Mouse (Mus musculus) embryonic facial prominence, embryonic 13.5 days (tissue): Measurements from ENCODE around the gene Sdf4. TPM values are rescaled to one million over a fixed set of nuclear protein-coding genes. Genes with fewer than 3 reads are reported as not detected.
A peak's percentile ranks its signal among the peaks of the same experiment; 100 is the strongest.

Experiments used
- ATAC-seq: fragments of 200-750 bp; cut with Nextera tagmentation; 2 replicates; pipeline ENCODE4 v1.8.0; 2017; ENCODE audit warnings: low read depth; ENCODE audit not compliant: insufficient number of reproducible peaks, insufficient read depth, low FRiP score, low TSS enrichment
- H3K27ac ChIP-seq: fragments of 300-500 bp; sonication (generic); 2 replicates; pipeline ENCODE4 v1.5.1; 2015; ENCODE audit warnings: moderate library complexity, mild to moderate bottlenecking, inconsistent platforms
- H3K27me3 ChIP-seq: fragments of 300-500 bp; sonication (generic); 2 replicates; pipeline ENCODE4 v1.6.1; 2015; ENCODE audit warnings: mild to moderate bottlenecking, inconsistent platforms
- H3K36me3 ChIP-seq: fragments of 300-500 bp; sonication (generic); 2 replicates; pipeline ENCODE4 v1.6.1; 2015; ENCODE audit warnings: mild to moderate bottlenecking, inconsistent platforms
- H3K4me1 ChIP-seq: fragments of 300-500 bp; sonication (generic); 2 replicates; pipeline ENCODE4 v1.6.1; 2015; ENCODE audit warnings: inconsistent platforms
- H3K4me2 ChIP-seq: fragments of 300-500 bp; sonication (generic); 2 replicates; pipeline ENCODE4 v1.6.1; 2015; ENCODE audit warnings: moderate library complexity, mild to moderate bottlenecking, inconsistent platforms
- H3K4me3 ChIP-seq: fragments of 300-500 bp; sonication (generic); 2 replicates; pipeline ENCODE4 v1.5.1; 2015; ENCODE audit warnings: mild to moderate bottlenecking, inconsistent platforms
- H3K9ac ChIP-seq: fragments of 300-500 bp; sonication (generic); 2 replicates; pipeline ENCODE4 v1.6.1; 2015; ENCODE audit warnings: mild to moderate bottlenecking, inconsistent platforms
- H3K9me3 ChIP-seq: fragments of 300-500 bp; sonication (generic); 2 replicates; pipeline ENCODE4 v1.6.1; 2016; ENCODE audit warnings: inconsistent platforms
- WGBS: fragments of 180-500 bp; shearing (Covaris S2); methylation state at CpG from one replicate; pipeline ENCODE4 v1.1.7; 2015; ENCODE audit warnings: mixed read lengths; 5-methylcytosine and 5-hydroxymethylcytosine counted together
- microRNA counts: library from miRNA; unstranded; fragments of <30 nt; microRNA quantifications from one replicate; lab custom pipeline; 2016
- microRNA-seq: library from miRNA; unstranded; fragments of <30 nt; microRNA quantifications from one replicate; pipeline ENCODE4, GENCODE M21; 2016
- polyA plus RNA-seq: library from polyadenylated mRNA; unstranded; fragments of >200 nt; fragmentation: Nextera tagmentation; extraction: Ambion mirVana; gene quantifications from 2 replicates; pipeline ENCODE4 v1.2.1, GENCODE M21; 2015

The Sdf4 gene
- polyA plus RNA-seq, 1 experiment from 2014 or later = 154 TPM

DNA sequence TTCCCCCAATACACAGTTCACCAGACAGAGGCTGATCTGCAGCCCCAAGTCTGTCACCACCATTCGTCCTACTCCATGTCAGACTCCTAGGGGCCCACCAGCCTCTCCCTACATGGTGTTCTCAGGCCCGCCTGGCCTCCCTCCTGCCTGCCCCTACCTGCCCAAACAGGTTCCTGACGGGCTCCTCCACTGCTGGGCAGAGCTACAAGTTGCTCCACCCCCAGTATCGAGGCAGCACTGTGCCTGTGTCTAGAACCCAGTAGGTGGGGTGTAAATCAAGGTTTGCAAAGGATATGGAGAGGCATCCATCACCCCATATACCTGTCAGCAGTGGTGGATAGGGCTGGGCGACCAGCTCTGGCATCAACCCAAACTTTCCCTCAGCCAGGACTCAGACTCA is 66.6 kb downstream of the Sdf4 start, which contains the start of gene Ttll10:
Gene Ttll10, minus strand, starts transcription at position 154 of the 400 bp plus-strand sequence.
- ATAC-seq = peak; percentile 79
- no peaks in the 10 kb centered on the region for H3K36me3 ChIP-seq
- no peaks in the 10 kb centered on the region for H3K9me3 ChIP-seq
- peak within 1 kb of the TSS; percentile 40 for H3K4me3 ChIP-seq
- WGBS = 44% methylated on average over 5 of the region's 5 CpGs
- no peaks in the 10 kb centered on the region for H3K27me3 ChIP-seq
- H3K27ac ChIP-seq = peak within 1 kb of the TSS; percentile 89
- peak within 1 kb of the TSS; percentile 47 for H3K4me2 ChIP-seq
- H3K9ac ChIP-seq = peak within 1 kb of the TSS; percentile 69
- no peaks in the 10 kb centered on the region for H3K4me1 ChIP-seq

DNA sequence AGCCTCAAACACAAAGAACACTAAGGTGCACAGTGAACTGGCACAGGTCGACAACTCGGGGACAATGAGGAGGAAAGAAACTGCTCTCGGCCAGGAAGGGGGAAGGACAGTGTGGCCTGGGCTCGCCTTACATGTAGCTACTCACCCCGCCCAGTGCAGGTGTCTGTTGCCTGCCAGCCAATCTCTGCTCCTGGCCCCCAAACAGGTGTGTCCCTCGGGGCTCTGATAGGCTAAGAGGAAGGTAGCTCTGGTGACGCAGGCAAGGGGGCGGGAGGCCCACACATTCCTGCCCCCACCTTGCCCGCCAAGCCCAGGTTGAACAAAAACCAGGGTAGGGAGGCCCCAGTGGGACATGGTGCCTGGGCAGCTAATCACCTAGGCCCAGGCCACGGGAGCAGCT is 67.0 kb downstream of the Sdf4 start:
- no peaks in the 10 kb centered on the region for H3K36me3 ChIP-seq
- H3K9me3 ChIP-seq = no peaks in the 10 kb centered on the region
- peak overlapping the region; percentile 69 for H3K9ac ChIP-seq
- H3K27me3 ChIP-seq = no peaks in the 10 kb centered on the region
- ATAC-seq = peak; percentile 86
- peak overlapping the region; percentile 40 for H3K4me3 ChIP-seq
- H3K27ac ChIP-seq = peak overlapping the region; percentile 89
- H3K4me1 ChIP-seq = no peaks in the 10 kb centered on the region
- WGBS = 28% methylated on average over 10 of the region's 10 CpGs
- peak overlapping the region; percentile 47 for H3K4me2 ChIP-seq

MicroRNAs within 50 kb of the gene (microRNA counts, 519-probe panel; counts per million panel counts)
- microRNA mmu-miR-200a (lab: Ali Mortazavi, UCI) = 3,709 counts per million, percentile 82 among the panel's probes with 10 or more counts
- 4,417 counts per million, percentile 91 among the panel's probes with 10 or more counts for microRNA mmu-miR-200b (lab: Ali Mortazavi, UCI)
- 4,881 counts per million, percentile 95 among the panel's probes with 10 or more counts for microRNA mmu-miR-429 (lab: Ali Mortazavi, UCI)

Small RNA genes within 50 kb of the gene (microRNA-seq; reads per million reads assigned to microRNA genes)
- gene Mir200a = 1,158 reads per million, percentile 78 among the genes with 10 or more reads in this experiment
- gene Mir200b = 5,655 reads per million, percentile 91 among the genes with 10 or more reads in this experiment
- 19,648 reads per million, percentile 96 among the genes with 10 or more reads in this experiment for gene Mir429

Other genes starting within 250 kb of the Sdf4 start
- gene Atad3a, start 231.8 kb upstream of the Sdf4 start, polyA plus RNA-seq = 93.8 and 94.9 TPM in 2 replicates
- 8.6 and 9.6 TPM in 2 replicates for gene Vwa1, start 218.2 kb upstream of the Sdf4 start, polyA plus RNA-seq
- gene Tmem88b, start 207.0 kb upstream of the Sdf4 start, polyA plus RNA-seq = 0.67 and 0.74 TPM in 2 replicates
- gene Ankrd65, start 202.4 kb upstream of the Sdf4 start, polyA plus RNA-seq = 0.24 TPM in 1 of 2 replicates, not detected in the other
- gene Mrpl20, start 190.0 kb upstream of the Sdf4 start, polyA plus RNA-seq = 195 and 229 TPM in 2 replicates
- gene Ccnl2, start 180.4 kb upstream of the Sdf4 start, polyA plus RNA-seq = 217 and 248 TPM in 2 replicates
- 131 and 150 TPM in 2 replicates for gene Aurkaip1, start 161.6 kb upstream of the Sdf4 start, polyA plus RNA-seq
- gene Mxra8, start 153.2 kb upstream of the Sdf4 start, polyA plus RNA-seq = 69.6 and 71.8 TPM in 2 replicates
- gene Dvl1, start 145.5 kb upstream of the Sdf4 start, polyA plus RNA-seq = 4.0 and 5.4 TPM in 2 replicates
- gene Tas1r3, start 129.5 kb upstream of the Sdf4 start, polyA plus RNA-seq = 0.55 and 0.62 TPM in 2 replicates
- gene Cptp, start 123.4 kb upstream of the Sdf4 start, polyA plus RNA-seq = 15.6 and 16.4 TPM in 2 replicates
- 70.9 and 81.0 TPM in 2 replicates for gene Ints11, start 123.3 kb upstream of the Sdf4 start, polyA plus RNA-seq
- gene Pusl1, start 101.1 kb upstream of the Sdf4 start, polyA plus RNA-seq = 48.4 and 54.7 TPM in 2 replicates
- 21.1 and 21.6 TPM in 2 replicates for gene Acap3, start 101.0 kb upstream of the Sdf4 start, polyA plus RNA-seq
- 113 and 120 TPM in 2 replicates for gene Ube2j2, start 49.0 kb upstream of the Sdf4 start, polyA plus RNA-seq
- gene C1qtnf12, start 30.6 kb upstream of the Sdf4 start, polyA plus RNA-seq = 39.5 and 43.6 TPM in 2 replicates
- gene B3galt6, start 223 bp upstream of the Sdf4 start, polyA plus RNA-seq = 16.2 and 18.4 TPM in 2 replicates
- 1.3 TPM in 1 of 2 replicates, not detected in the other for gene Tnfrsf4, start 21.0 kb downstream of the Sdf4 start, polyA plus RNA-seq
- 3.0 and 4.1 TPM in 2 replicates for gene Tnfrsf18, start 33.3 kb downstream of the Sdf4 start, polyA plus RNA-seq
- 2.0 and 2.7 TPM in 2 replicates for gene Ttll10, start 66.5 kb downstream of the Sdf4 start, polyA plus RNA-seq
- gene 9430015G10Rik, start 117.1 kb downstream of the Sdf4 start, polyA plus RNA-seq = 40.3 and 43.8 TPM in 2 replicates
- 0.30 and 0.40 TPM in 2 replicates for gene Rnf223, start 137.6 kb downstream of the Sdf4 start, polyA plus RNA-seq
- gene Agrn, start 204.6 kb downstream of the Sdf4 start, polyA plus RNA-seq = 83.7 and 92.1 TPM in 2 replicates
- 1.6 and 2.1 TPM in 2 replicates for gene Isg15, start 207.9 kb downstream of the Sdf4 start, polyA plus RNA-seq
- 2.3 and 2.9 TPM in 2 replicates for gene AW011738, start 210.4 kb downstream of the Sdf4 start, polyA plus RNA-seq
- gene Perm1, start 223.0 kb downstream of the Sdf4 start, polyA plus RNA-seq = 0.62 and 1.1 TPM in 2 replicates
- gene Plekhn1, start 242.0 kb downstream of the Sdf4 start, polyA plus RNA-seq = 29.9 and 30.7 TPM in 2 replicates
- 77.8 and 86.3 TPM in 2 replicates for gene Noc2l, start 243.1 kb downstream of the Sdf4 start, polyA plus RNA-seq